Mouse (Mus musculus) thymus, adult 2 months (tissue): ENCODE results near the gene Gm38392. TPM values are rescaled to one million over a fixed set of nuclear protein-coding genes. Genes with fewer than 3 reads are reported as not detected.

Source experiments
- DNase-seq: peaks from one replicate; pipeline ENCODE4 v3.0.0; 2021
- H3K27ac ChIP-seq: fragments of 200-500 bp; 2 replicates; pipeline ENCODE4 v1.5.1; 2012; ENCODE audit warnings: low read length, control low read depth; ENCODE audit not compliant: control insufficient read depth, insufficient read depth
- H3K27me3 ChIP-seq: fragments of 200-500 bp; 2 replicates; pipeline ENCODE4 v1.6.1; 2012; ENCODE audit warnings: mild to moderate bottlenecking, low read length, moderate library complexity, mixed read lengths; ENCODE audit not compliant: control insufficient read depth, insufficient read depth
- H3K36me3 ChIP-seq: fragments of 200-500 bp; 2 replicates; pipeline ENCODE4 v1.6.1; 2012; ENCODE audit warnings: mild to moderate bottlenecking, low read length, moderate library complexity; ENCODE audit not compliant: control insufficient read depth, insufficient read depth
- H3K4me1 ChIP-seq: fragments of 200-500 bp; replicated peaks from 2 replicates; pipeline ENCODE4 v1.6.1; 2012; ENCODE audit warnings: low read length; ENCODE audit not compliant: control insufficient read depth, insufficient read depth
- H3K4me3 ChIP-seq: fragments of 200-500 bp; 2 replicates; pipeline ENCODE4 v1.5.1; 2012; ENCODE audit warnings: mild to moderate bottlenecking, low read length, control low read depth, moderate library complexity; ENCODE audit not compliant: control insufficient read depth, insufficient read depth
- CTCF ChIP-seq: fragments of 200-500 bp; IDR thresholded peaks from 2 replicates; pipeline ENCODE4 v1.5.1; 2012; ENCODE audit warnings: mild to moderate bottlenecking, control low read depth, low read length, moderate library complexity, borderline replicate concordance; ENCODE audit not compliant: control insufficient read depth, poor library complexity, insufficient read depth; ENCODE audit errors: extremely low read depth
- POLR2A ChIP-seq: fragments of 200-500 bp; IDR thresholded peaks from 2 replicates; pipeline ENCODE4 v1.6.1; 2012; ENCODE audit warnings: mild to moderate bottlenecking, low read length, control low read depth, moderate library complexity; ENCODE audit not compliant: control insufficient read depth, poor library complexity, insufficient read depth; ENCODE audit errors: extremely low read depth
- WGBS: fragments of 180-500 bp; shearing (Covaris S2); methylation state at CpG from one replicate; pipeline ENCODE4 v1.1.7; 2018; 5-methylcytosine and 5-hydroxymethylcytosine counted together
- polyA plus RNA-seq: library from polyadenylated mRNA; depleted of rRNA; stranded (reverse); fragments of >200 nt; gene quantifications from 2 replicates; pipeline ENCODE4 v1.2.3, GENCODE M21; 2012

Gene Gm38392
- polyA plus RNA-seq, 1 experiment: 0.11 TPM

DNA sequence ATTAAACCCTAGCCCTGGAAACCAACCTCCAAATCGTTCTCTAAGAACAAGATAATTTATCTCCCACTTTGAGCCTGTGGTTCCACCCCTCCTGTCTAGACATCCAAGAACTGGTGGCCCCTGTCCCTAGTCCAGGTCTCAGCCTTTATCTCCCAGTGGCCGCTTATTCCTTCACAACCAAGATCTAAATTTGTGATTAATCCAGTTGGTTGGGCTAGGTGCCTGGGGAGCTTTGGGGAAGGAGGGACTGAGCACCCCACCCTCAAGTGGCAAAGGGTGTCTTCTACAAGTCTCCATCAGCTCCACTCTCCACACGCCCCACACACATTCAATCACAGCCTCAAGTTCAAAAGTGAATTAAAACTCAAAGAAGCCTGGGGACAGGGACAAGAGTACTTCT lies 80.5 kb downstream of the Gm38392 start:
- Histone ChIP-seq H3K27me3 (peaks cover 52% of the 10 kb centered on the region), H3K4me3 (no peak overlapping the region), H3K27ac (no peak overlapping the region), H3K4me1 (peaks cover 1% of the 10 kb centered on the region; the same call in 1 of the 2 replicates), H3K36me3 (no peaks in the 10 kb centered on the region)
- DNase-seq: no peak
- TF ChIP-seq CTCF (no peak), POLR2A (no peak)
- WGBS: 24% methylated on average over 3 of the region's 3 CpGs

DNA sequence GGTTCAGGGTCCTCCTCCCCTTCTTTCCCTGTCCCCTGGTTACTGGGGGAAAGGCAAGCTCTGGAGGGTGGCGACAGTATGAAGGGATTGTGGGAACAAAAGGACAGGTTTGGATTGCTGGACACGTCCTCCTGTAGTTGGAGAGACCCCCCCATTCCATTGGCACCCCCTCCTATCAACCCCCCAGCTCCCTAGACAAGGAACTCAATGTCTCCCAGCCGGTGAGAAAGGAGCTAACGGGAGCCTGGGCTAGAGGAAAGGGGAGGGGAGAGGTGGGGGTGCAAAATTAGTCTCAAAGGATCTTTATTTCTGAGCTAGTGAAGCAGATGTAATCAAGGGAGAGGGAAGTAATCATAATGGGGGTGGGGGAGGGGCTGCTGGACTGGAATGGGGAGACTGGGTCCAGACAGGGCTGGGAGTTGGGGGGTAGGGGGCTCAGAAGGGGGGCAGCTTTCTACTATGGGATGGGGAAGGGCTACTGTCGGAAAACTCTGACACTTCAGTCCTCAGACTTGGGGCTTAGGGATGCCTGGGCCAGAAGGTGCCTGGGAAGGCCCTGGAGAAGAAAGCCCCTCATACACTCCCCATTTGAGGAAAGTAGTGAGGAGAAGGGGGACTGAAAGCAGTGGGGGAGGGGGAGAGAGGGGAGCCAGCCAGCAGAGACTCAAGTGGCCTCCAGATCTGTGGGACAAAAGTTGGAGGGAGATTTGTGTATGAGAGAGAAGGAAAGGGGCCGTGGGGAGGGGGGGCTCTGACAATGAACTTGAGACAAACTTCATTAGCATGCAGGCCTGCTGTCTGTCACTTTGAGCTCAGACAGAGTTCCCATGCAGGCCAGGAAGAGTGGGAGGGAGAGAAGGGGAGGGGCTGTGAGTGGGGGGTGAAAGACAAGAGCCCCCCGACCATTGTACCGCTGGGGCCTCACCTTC lies 81.2 kb downstream of the Gm38392 start:
- no peak for DNase-seq
- peaks cover 5% of the 10 kb centered on the region for H3K4me1 ChIP-seq
- H3K36me3 ChIP-seq: no peaks in the 10 kb centered on the region
- 14% methylated on average over 8 of the region's 8 CpGs for WGBS
- peaks cover 55% of the 10 kb centered on the region for H3K27me3 ChIP-seq
- no peak overlapping the region for H3K27ac ChIP-seq
- TF ChIP-seq CTCF (no peak), POLR2A (no peak)
- H3K4me3 ChIP-seq: no peak overlapping the region

DNA sequence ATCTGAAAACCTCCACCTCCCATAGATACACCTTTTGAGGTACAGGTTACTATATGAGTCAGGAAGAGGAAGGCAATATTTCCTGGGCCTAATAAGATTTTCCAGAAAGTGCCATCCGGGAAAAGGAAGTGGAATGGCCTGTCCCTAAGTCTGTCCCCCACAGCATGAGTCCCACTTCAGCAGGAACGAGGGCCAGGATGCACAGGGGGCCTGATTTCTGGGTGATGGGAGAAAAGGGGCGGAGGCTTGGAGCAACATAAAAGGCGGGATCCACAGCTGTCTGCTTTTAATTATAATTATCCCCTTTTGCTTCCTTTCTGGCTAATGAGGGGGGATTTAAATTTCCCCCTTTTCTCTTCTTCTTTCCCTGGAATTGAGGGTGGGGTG lies 81.8 kb downstream of the Gm38392 start:
- WGBS: 30% methylated on average over 4 of the region's 4 CpGs
- no peak overlapping the region for H3K4me3 ChIP-seq
- peaks cover 57% of the 10 kb centered on the region for H3K27me3 ChIP-seq
- no peak for TF ChIP-seq CTCF
- no peak for TF ChIP-seq POLR2A
- no peak overlapping the region for H3K27ac ChIP-seq
- no peak for DNase-seq
- no peaks in the 10 kb centered on the region for H3K36me3 ChIP-seq
- peaks cover 11% of the 10 kb centered on the region for H3K4me1 ChIP-seq

DNA sequence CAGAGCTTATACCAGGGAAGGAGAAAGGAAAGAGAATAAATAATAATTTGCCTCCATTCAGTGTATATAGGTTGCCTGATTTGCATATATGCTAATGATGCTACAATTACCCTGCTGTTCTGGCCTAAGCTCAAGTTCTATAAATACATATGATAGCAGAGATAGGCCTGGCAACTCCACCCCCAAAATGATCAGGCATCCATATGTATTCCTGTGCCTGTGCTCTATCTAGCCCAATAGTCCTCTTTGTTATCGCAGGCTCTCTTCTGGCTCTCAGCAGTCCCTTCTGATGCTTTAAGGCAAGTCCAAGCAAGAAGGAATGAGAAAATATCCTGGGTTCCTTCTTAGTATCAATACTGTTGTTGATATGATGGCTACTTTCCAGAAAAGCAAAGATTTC lies 82.3 kb downstream of the Gm38392 start:
- H3K27me3 ChIP-seq: peaks cover 55% of the 10 kb centered on the region
- no peak for DNase-seq
- no peak overlapping the region for H3K4me3 ChIP-seq
- H3K4me1 ChIP-seq: peaks cover 11% of the 10 kb centered on the region
- no peak for TF ChIP-seq CTCF
- no peak for TF ChIP-seq POLR2A
- 68% methylated on average over 1 of the region's 1 CpGs for WGBS
- H3K36me3 ChIP-seq: no peaks in the 10 kb centered on the region
- no peak overlapping the region for H3K27ac ChIP-seq

DNA sequence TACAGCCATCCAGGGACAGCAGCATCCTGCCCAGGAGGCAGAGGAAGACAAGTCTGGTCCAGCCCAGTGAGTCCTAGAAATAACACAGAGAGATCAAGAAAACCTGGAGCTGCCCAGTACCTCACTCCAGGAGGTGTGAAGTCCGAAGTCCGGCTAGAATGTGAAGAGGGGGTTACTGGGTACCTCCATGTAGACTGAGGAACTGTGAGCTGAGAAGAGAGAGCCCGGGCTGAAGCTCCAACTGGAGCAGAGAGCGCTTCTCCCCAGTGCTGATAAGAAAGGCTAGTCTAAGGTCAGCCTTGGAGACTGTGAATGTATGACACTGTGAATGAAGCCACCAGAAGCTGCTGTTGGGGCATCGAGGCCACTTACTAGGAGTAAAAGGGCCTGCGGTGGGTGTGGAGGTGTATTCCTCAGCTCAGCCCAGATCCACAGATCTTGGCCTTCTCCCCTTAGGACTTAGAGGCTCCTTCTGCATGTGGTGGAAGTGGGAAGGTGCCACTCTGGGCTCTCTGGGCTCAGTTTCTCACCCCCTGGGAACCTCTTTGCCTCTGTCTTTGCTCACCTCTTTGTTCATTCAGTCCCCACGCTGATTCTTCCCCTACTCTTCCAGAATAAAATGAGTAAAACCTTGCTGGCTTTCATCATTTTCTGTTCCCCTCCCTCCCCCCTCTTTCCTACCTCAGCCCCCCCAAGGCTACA lies 82.9 kb downstream of the Gm38392 start:
- H3K4me1 ChIP-seq: peaks cover 11% of the 10 kb centered on the region
- no peak for DNase-seq
- 11% methylated on average over 7 of the region's 7 CpGs for WGBS
- no peaks in the 10 kb centered on the region for H3K36me3 ChIP-seq
- no peak overlapping the region for H3K27ac ChIP-seq
- TF ChIP-seq CTCF (no peak), POLR2A (no peak)
- H3K27me3 ChIP-seq: peaks cover 52% of the 10 kb centered on the region
- no peak overlapping the region for H3K4me3 ChIP-seq

DNA sequence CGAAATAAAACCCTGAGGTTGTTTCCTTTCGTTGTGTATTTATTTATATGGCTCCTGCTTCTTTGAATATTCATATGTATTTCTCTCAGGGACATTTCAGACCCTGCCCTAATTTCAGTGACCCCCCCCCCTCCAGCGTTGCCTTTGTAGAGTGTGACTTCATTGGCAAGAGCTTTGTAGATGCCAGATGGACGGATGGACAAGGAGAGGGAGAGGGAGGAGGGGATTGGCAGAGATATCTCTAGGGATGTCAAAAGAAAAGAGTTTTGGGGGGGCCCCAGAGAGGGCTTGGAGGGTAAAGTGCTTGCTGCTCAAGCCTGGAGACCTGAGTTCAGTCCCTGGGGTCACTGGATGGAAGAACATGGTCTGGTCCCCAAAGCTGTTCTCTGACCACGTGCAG lies 83.6 kb downstream of the Gm38392 start:
- TF ChIP-seq CTCF (no peak), POLR2A (no peak)
- Histone ChIP-seq H3K27me3 (peaks cover 55% of the 10 kb centered on the region), H3K27ac (no peak overlapping the region), H3K4me3 (no peak overlapping the region), H3K4me1 (peaks cover 11% of the 10 kb centered on the region), H3K36me3 (no peaks in the 10 kb centered on the region)
- no peak for DNase-seq
- 13% methylated on average over 5 of the region's 5 CpGs for WGBS

DNA sequence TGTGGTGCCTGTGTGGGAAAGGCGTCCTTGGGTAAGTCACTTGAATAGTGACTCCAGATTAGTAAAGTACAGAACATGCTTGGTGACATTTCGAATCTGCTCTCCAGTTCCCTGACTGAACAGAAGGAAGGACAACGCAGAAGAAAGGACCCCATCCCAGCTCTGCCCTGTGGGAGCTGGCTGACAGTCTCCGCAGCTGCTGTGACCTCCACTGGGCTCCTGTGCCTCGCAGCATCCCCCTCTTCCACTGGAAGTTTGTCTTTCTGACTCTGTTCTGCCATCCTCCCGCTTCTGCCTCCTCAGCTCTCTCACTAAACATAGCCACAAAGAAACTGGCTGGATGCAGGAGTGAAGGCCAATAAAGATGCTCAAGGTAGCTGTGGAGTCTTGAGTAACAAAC lies 84.0 kb downstream of the Gm38392 start:
- TF ChIP-seq POLR2A (no peak), CTCF (no peak)
- no peak overlapping the region for H3K4me3 ChIP-seq
- 15% methylated on average over 6 of the region's 6 CpGs for WGBS
- H3K27me3 ChIP-seq: peaks cover 56% of the 10 kb centered on the region
- no peak for DNase-seq
- H3K4me1 ChIP-seq: peaks cover 11% of the 10 kb centered on the region
- H3K27ac ChIP-seq: no peak overlapping the region
- H3K36me3 ChIP-seq: no peaks in the 10 kb centered on the region
